Mouse (Mus musculus) neural tube, embryonic 13.5 days (tissue): ENCODE measurements around the gene Lrrc10. TPM values are rescaled to one million over a fixed set of nuclear protein-coding genes. Genes with fewer than 3 reads are reported as not detected.

Source experiments
- ATAC-seq: fragments of 200-750 bp; cut with Nextera tagmentation; 2 replicates; pipeline ENCODE4 v1.8.0; 2017; ENCODE audit warnings: low read depth, mild to moderate bottlenecking, moderate TSS enrichment, moderate library complexity
- H3K27ac ChIP-seq: fragments of 300-500 bp; sonication (generic); replicated peaks from 2 replicates; pipeline ENCODE4 v1.5.1; 2015; ENCODE audit warnings: moderate library complexity, mild to moderate bottlenecking, inconsistent platforms
- H3K27me3 ChIP-seq: fragments of 300-500 bp; sonication (generic); 2 replicates; pipeline ENCODE4 v1.6.1; 2015; ENCODE audit warnings: mild to moderate bottlenecking, inconsistent platforms
- H3K36me3 ChIP-seq: fragments of 300-500 bp; sonication (generic); 2 replicates; pipeline ENCODE4 v1.6.1; 2015; ENCODE audit warnings: mild to moderate bottlenecking, inconsistent platforms
- H3K4me1 ChIP-seq: fragments of 300-500 bp; sonication (generic); replicated peaks from 2 replicates; pipeline ENCODE4 v1.6.1; 2015; ENCODE audit warnings: inconsistent platforms
- H3K4me2 ChIP-seq: fragments of 300-500 bp; sonication (generic); 2 replicates; pipeline ENCODE4 v1.6.1; 2015; ENCODE audit warnings: inconsistent platforms, mild to moderate bottlenecking, moderate library complexity
- H3K4me3 ChIP-seq: fragments of 300-500 bp; sonication (generic); 2 replicates; pipeline ENCODE4 v1.5.1; 2015; ENCODE audit warnings: mild to moderate bottlenecking, inconsistent platforms
- H3K9ac ChIP-seq: fragments of 300-500 bp; sonication (generic); 2 replicates; pipeline ENCODE4 v1.6.1; 2015; ENCODE audit warnings: moderate library complexity, mild to moderate bottlenecking, inconsistent platforms
- H3K9me3 ChIP-seq: fragments of 300-500 bp; sonication (generic); 2 replicates; pipeline ENCODE4 v1.6.1; 2016; ENCODE audit warnings: inconsistent platforms
- WGBS: fragments of 180-500 bp; shearing (Covaris S2); methylation state at CpG from one replicate; pipeline ENCODE4 v1.1.7; 2015; 5-methylcytosine and 5-hydroxymethylcytosine counted together
- polyA plus RNA-seq: library from polyadenylated mRNA; unstranded; fragments of >200 nt; fragmentation: Nextera tagmentation; extraction: Ambion mirVana; gene quantifications from 2 replicates; pipeline ENCODE4 v1.2.1, GENCODE M21; 2015

Lrrc10 gene
- polyA plus RNA-seq, 1 experiment from 2014 or later = not detected

GRCm38 (mm10) chr10:117096096-117096495, 51.0 kb downstream of the Lrrc10 start:
- no peaks in the 10 kb centered on the region for H3K9me3 ChIP-seq
- no peaks in the 10 kb centered on the region for H3K27me3 ChIP-seq
- H3K9ac ChIP-seq = no peak overlapping the region
- peaks cover 26% of the 10 kb centered on the region for H3K4me1 ChIP-seq
- ATAC-seq = no peak
- no peaks in the 10 kb centered on the region for H3K36me3 ChIP-seq
- H3K4me2 ChIP-seq = no peak overlapping the region
- WGBS = 88% methylated on average over 6 of the region's 6 CpGs
- H3K27ac ChIP-seq = no peak overlapping the region
- H3K4me3 ChIP-seq = no peak overlapping the region

Other genes starting within 250 kb of the Lrrc10 start
- gene Myrfl, start 148.4 kb upstream of the Lrrc10 start, polyA plus RNA-seq = 0.15 and 0.27 TPM in 2 replicates
- 50.7 and 50.8 TPM in 2 replicates for gene Rab3ip, start 94.6 kb upstream of the Lrrc10 start, polyA plus RNA-seq
- gene Gm10271, start 72.7 kb upstream of the Lrrc10 start, polyA plus RNA-seq = not detected in 2 replicates
- gene Best3, start 59.0 kb upstream of the Lrrc10 start, polyA plus RNA-seq = 0.34 TPM in 1 of 2 replicates, not detected in the other
- 279 and 303 TPM in 2 replicates for gene Cct2, start 18.5 kb downstream of the Lrrc10 start, polyA plus RNA-seq
- gene Frs2, start 103.2 kb downstream of the Lrrc10 start, polyA plus RNA-seq = 20.9 and 27.1 TPM in 2 replicates
- 123 and 148 TPM in 2 replicates for gene Yeats4, start 179.2 kb downstream of the Lrrc10 start, polyA plus RNA-seq
- gene 9530003J23Rik, start 193.4 kb downstream of the Lrrc10 start, polyA plus RNA-seq = not detected in 2 replicates
- 26.1 and 32.5 TPM in 2 replicates for gene Lyz2, start 237.0 kb downstream of the Lrrc10 start, polyA plus RNA-seq
- gene Lyz1, start 247.5 kb downstream of the Lrrc10 start, polyA plus RNA-seq = 0.15 TPM in 1 of 2 replicates, not detected in the other